Mouse (Mus musculus) E14TG2a.4 (cell line): ENCODE measurements around the gene Rerg.

ENCODE experiments used
- H3K27me3 ChIP-seq: 2 replicates; pipeline ENCODE4 v1.6.1; 2014; ENCODE audit warnings: low read length, control low read depth; ENCODE audit not compliant: insufficient read depth
- H3K36me3 ChIP-seq: 2 replicates; pipeline ENCODE4 v1.6.1; 2014; ENCODE audit warnings: low read length, control low read depth; ENCODE audit not compliant: insufficient read depth
- H3K4me1 ChIP-seq: replicated peaks from 2 replicates; pipeline ENCODE4 v1.6.1; 2014; ENCODE audit warnings: low read depth, low read length, control low read depth
- H3K4me3 ChIP-seq: replicated peaks from 2 replicates; pipeline ENCODE4 v1.5.1; 2014; ENCODE audit warnings: mild to moderate bottlenecking, low read length
- H3K9me3 ChIP-seq: 2 replicates; pipeline ENCODE4 v1.6.1; 2014; ENCODE audit warnings: low read length, control low read depth
- CTCF ChIP-seq: conservative IDR thresholded peaks from 2 replicates; pipeline ENCODE4 v1.5.1; 2014; ENCODE audit warnings: low read length
- NANOG ChIP-seq: IDR thresholded peaks from 2 replicates; pipeline ENCODE4 v1.6.1; 2014; ENCODE audit warnings: borderline replicate concordance, low read length, mixed read lengths
- POU5F1 ChIP-seq: IDR thresholded peaks from 2 replicates; pipeline ENCODE4 v1.6.1; 2014; ENCODE audit warnings: low read length, borderline replicate concordance

Gene Rerg

GRCm38 (mm10) chr6:137201166-137201565 lies 30.9 kb upstream of the Rerg start:
- peaks cover 10% of the 10 kb centered on the region for H3K9me3 ChIP-seq
- H3K4me3 ChIP-seq, result no peak overlapping the region
- H3K27me3 ChIP-seq, result no peaks in the 10 kb centered on the region
- H3K36me3 ChIP-seq, result no peaks in the 10 kb centered on the region
- no peaks in the 10 kb centered on the region for H3K4me1 ChIP-seq
- TF ChIP-seq NANOG (no peak; the same call in 1 of the 2 replicates), POU5F1 (no peak), CTCF (no peak)

GRCm38 (mm10) chr6:137192063-137192462 lies 21.8 kb upstream of the Rerg start:
- no peaks in the 10 kb centered on the region for H3K36me3 ChIP-seq
- H3K4me3 ChIP-seq, result no peak overlapping the region
- H3K9me3 ChIP-seq, result peaks cover 3% of the 10 kb centered on the region; the same call in 1 of the 2 replicates
- H3K27me3 ChIP-seq, result peaks cover 7% of the 10 kb centered on the region
- no peak for TF ChIP-seq POU5F1
- peak; percentile 71 for TF ChIP-seq CTCF
- peaks cover 29% of the 10 kb centered on the region for H3K4me1 ChIP-seq

GRCm38 (mm10) chr6:137191026-137191425 lies 20.7 kb upstream of the Rerg start:
- no peaks in the 10 kb centered on the region for H3K36me3 ChIP-seq
- TF ChIP-seq CTCF, result no peak
- no peak for TF ChIP-seq NANOG
- no peak for TF ChIP-seq POU5F1
- H3K27me3 ChIP-seq, result peaks cover 7% of the 10 kb centered on the region
- H3K4me3 ChIP-seq, result no peak overlapping the region
- peaks cover 3% of the 10 kb centered on the region; the same call in 1 of the 2 replicates for H3K9me3 ChIP-seq
- peaks cover 29% of the 10 kb centered on the region for H3K4me1 ChIP-seq

GRCm38 (mm10) chr6:137190577-137190976 lies 20.3 kb upstream of the Rerg start:
- no peak overlapping the region for H3K4me3 ChIP-seq
- TF ChIP-seq CTCF (no peak), NANOG (no peak), POU5F1 (no peak)
- H3K27me3 ChIP-seq, result peaks cover 7% of the 10 kb centered on the region
- H3K4me1 ChIP-seq, result peaks cover 29% of the 10 kb centered on the region
- no peaks in the 10 kb centered on the region for H3K36me3 ChIP-seq
- peaks cover 3% of the 10 kb centered on the region; the same call in 1 of the 2 replicates for H3K9me3 ChIP-seq

- no peak for TF ChIP-seq CTCF
- no peak for TF ChIP-seq POU5F1
- TF ChIP-seq NANOG, result no peak
- Histone ChIP-seq H3K4me3 (no peak overlapping the region), H3K36me3 (no peaks in the 10 kb centered on the region), H3K4me1 (peaks cover 29% of the 10 kb centered on the region), H3K9me3 (peaks cover 3% of the 10 kb centered on the region; the same call in 1 of the 2 replicates), H3K27me3 (peaks cover 4% of the 10 kb centered on the region)
Measured at GRCm38 (mm10) chr6:137188375-137188926, 18.2 kb upstream of the Rerg start.

- peaks cover 29% of the 10 kb centered on the region for H3K4me1 ChIP-seq
- H3K4me3 ChIP-seq, result no peak overlapping the region
- no peaks in the 10 kb centered on the region for H3K9me3 ChIP-seq
- H3K27me3 ChIP-seq, result no peaks in the 10 kb centered on the region
- H3K36me3 ChIP-seq, result no peaks in the 10 kb centered on the region
- TF ChIP-seq POU5F1 (no peak), NANOG (no peak)
Measured at GRCm38 (mm10) chr6:137187426-137187825, 17.1 kb upstream of the Rerg start.

- no peak for TF ChIP-seq NANOG
- no peak for TF ChIP-seq POU5F1
- no peak for TF ChIP-seq CTCF
- H3K4me1 ChIP-seq, result no peaks in the 10 kb centered on the region
- no peaks in the 10 kb centered on the region for H3K27me3 ChIP-seq
- no peaks in the 10 kb centered on the region for H3K36me3 ChIP-seq
- no peak overlapping the region for H3K4me3 ChIP-seq
- no peaks in the 10 kb centered on the region for H3K9me3 ChIP-seq
Measured at GRCm38 (mm10) chr6:137180636-137181035, 10.3 kb upstream of the Rerg start.

GRCm38 (mm10) chr6:137180115-137180514 lies 9.8 kb upstream of the Rerg start:
- Histone ChIP-seq H3K4me1 (no peaks in the 10 kb centered on the region), H3K27me3 (no peaks in the 10 kb centered on the region), H3K9me3 (no peaks in the 10 kb centered on the region), H3K4me3 (no peak overlapping the region), H3K36me3 (no peaks in the 10 kb centered on the region)
- TF ChIP-seq NANOG, result no peak
- TF ChIP-seq POU5F1, result no peak
- TF ChIP-seq CTCF, result no peak

- H3K36me3 ChIP-seq, result no peaks in the 10 kb centered on the region
Measured at GRCm38 (mm10) chr6:137179026-137179425, 8.7 kb upstream of the Rerg start.

More at GRCm38 (mm10) chr6:137179026-137179425, 8.7 kb upstream of the Rerg start:
- H3K4me3 ChIP-seq, result no peak overlapping the region
- H3K27me3 ChIP-seq, result no peaks in the 10 kb centered on the region
- TF ChIP-seq POU5F1 (no peak), CTCF (no peak), NANOG (no peak)
- H3K9me3 ChIP-seq, result no peaks in the 10 kb centered on the region
- H3K4me1 ChIP-seq, result no peaks in the 10 kb centered on the region
